Mouse (Mus musculus) forebrain, embryonic 13.5 days (tissue): Measurements from ENCODE around the gene Wdr19. TPM values are rescaled to one million over a fixed set of nuclear protein-coding genes. Genes with fewer than 3 reads are reported as not detected.
"Not testable (repeated sequence)": the region's sequence is repeated elsewhere in the genome, so short reads cannot be mapped to it uniquely, and the experiment has no call there.

Experiments used
- ATAC-seq: fragments of 200-750 bp; cut with Nextera tagmentation; 2 replicates; pipeline ENCODE4 v1.8.0; 2017
- H3K27ac ChIP-seq: fragments of 300-500 bp; sonication (generic); 2 replicates; pipeline ENCODE4 v1.5.1; 2015; ENCODE audit warnings: inconsistent platforms, mild to moderate bottlenecking, moderate library complexity
- H3K27me3 ChIP-seq: fragments of 300-500 bp; sonication (generic); 2 replicates; pipeline ENCODE4 v1.6.1; 2015; ENCODE audit warnings: mild to moderate bottlenecking, inconsistent platforms
- H3K36me3 ChIP-seq: fragments of 300-500 bp; sonication (generic); 2 replicates; pipeline ENCODE4 v1.6.1; 2015; ENCODE audit warnings: mild to moderate bottlenecking, inconsistent platforms; ENCODE audit not compliant: poor library complexity, severe bottlenecking
- H3K4me1 ChIP-seq: fragments of 300-500 bp; sonication (generic); 2 replicates; pipeline ENCODE4 v1.6.1; 2015; ENCODE audit warnings: inconsistent platforms
- H3K4me2 ChIP-seq: fragments of 300-500 bp; sonication (generic); 2 replicates; pipeline ENCODE4 v1.6.1; 2015; ENCODE audit warnings: inconsistent platforms, mild to moderate bottlenecking, moderate library complexity
- H3K4me3 ChIP-seq: fragments of 300-500 bp; sonication (generic); 2 replicates; pipeline ENCODE4 v1.5.1; 2015; ENCODE audit warnings: mild to moderate bottlenecking, inconsistent platforms
- H3K9ac ChIP-seq: fragments of 300-500 bp; sonication (generic); 2 replicates; pipeline ENCODE4 v1.6.1; 2015; ENCODE audit warnings: mild to moderate bottlenecking, inconsistent platforms
- H3K9me3 ChIP-seq: fragments of 300-500 bp; sonication (generic); replicated peaks from 2 replicates; pipeline ENCODE4 v1.6.1; 2016; ENCODE audit warnings: inconsistent platforms
- WGBS: fragments of 180-500 bp; shearing (Covaris S2); methylation state at CpG from one replicate; pipeline ENCODE4 v1.1.7; 2015; 5-methylcytosine and 5-hydroxymethylcytosine counted together
- polyA plus RNA-seq: library from polyadenylated mRNA; unstranded; fragments of >200 nt; fragmentation: Nextera tagmentation; extraction: Ambion mirVana; gene quantifications from 2 replicates; pipeline ENCODE4 v1.2.1, GENCODE M21; 2015

The Wdr19 gene
- polyA plus RNA-seq, 1 experiment from 2014 or later = 10.4 TPM

DNA sequence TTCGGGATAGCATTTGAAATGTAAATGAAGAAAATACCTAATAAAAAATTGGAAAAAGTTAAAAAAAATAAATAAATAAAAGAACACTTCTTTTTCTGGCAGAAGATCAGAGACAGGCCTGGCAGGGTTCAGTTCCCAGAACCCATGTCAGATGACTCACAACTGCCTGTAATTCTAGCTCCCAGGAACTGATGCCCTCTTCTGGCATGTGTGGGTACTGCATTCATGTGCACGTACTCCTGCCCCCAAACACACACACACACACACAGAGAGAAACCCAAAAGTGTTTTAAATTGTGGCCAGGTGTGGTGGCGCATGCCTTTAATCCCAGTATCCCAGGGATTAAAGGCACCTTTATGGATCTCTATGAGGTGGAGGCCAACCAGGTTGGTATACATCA is 84.7 kb downstream of the Wdr19 start:
- no peak overlapping the region for H3K9ac ChIP-seq
- no peaks in the 10 kb centered on the region for H3K27me3 ChIP-seq
- no peaks in the 10 kb centered on the region for H3K9me3 ChIP-seq
- no peak overlapping the region for H3K27ac ChIP-seq
- H3K4me3 ChIP-seq = no peak overlapping the region
- no peak for ATAC-seq
- H3K4me1 ChIP-seq = no peaks in the 10 kb centered on the region
- H3K4me2 ChIP-seq = no peak overlapping the region
- H3K36me3 ChIP-seq = peaks cover 56% of the 10 kb centered on the region
- WGBS = 97% methylated on average over 3 of the region's 3 CpGs

DNA sequence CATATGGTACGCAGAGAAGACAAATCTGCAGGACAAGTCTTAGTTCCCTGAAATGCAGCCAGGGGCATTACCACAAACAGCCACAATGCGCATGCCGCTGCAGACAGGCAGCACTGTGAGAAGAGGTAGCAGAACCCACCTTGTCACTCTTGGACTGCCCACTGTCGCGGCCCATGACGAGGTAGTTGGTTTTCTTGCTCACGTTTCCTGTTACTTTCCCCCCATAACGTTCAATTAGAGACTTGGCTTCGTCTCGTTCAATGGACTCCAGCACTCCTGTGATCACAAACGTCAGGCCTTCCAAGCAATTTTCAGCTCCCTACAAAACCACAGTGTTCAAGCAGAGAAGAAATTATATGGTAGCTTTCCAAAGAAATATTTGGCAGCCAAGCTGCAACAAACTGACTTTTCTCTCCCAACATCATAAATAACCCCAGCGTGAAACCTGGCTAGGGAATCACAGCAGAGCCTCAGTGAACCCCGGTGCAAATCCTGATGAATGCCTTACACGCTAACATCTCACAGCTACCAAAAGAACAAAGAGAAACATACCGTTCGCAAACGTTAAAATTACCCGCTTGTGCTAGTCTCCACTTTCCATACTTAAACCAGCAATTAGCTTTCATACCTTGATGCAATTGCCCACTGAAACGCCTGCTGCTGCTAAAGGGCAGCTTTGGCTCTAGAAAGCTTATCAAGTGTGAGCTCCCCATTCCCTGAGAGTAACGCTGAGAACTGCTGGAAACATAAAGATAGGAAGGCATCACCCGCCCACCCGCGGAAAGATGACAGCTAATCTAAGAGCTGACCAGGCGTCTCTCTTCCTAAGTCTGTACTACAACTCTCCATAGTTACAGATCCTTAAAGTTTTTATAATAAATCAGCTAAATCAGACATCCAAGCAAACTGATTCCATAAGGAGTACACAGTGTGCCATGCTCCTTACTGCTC is 88.5 kb downstream of the Wdr19 start:
- no peak overlapping the region for H3K9ac ChIP-seq
- H3K4me1 ChIP-seq = no peaks in the 10 kb centered on the region
- ATAC-seq = no peak
- H3K27ac ChIP-seq = no peak overlapping the region
- H3K27me3 ChIP-seq = no peaks in the 10 kb centered on the region
- no peaks in the 10 kb centered on the region for H3K9me3 ChIP-seq
- no peak overlapping the region for H3K4me3 ChIP-seq
- H3K36me3 ChIP-seq = peaks cover 80% of the 10 kb centered on the region
- 90% methylated on average over 24 of the region's 24 CpGs for WGBS
- H3K4me2 ChIP-seq = no peak overlapping the region

GRCm38 (mm10) chr5:65289009-65289408 is 89.5 kb downstream of the Wdr19 start:
- peaks cover 85% of the 10 kb centered on the region for H3K36me3 ChIP-seq

DNA sequence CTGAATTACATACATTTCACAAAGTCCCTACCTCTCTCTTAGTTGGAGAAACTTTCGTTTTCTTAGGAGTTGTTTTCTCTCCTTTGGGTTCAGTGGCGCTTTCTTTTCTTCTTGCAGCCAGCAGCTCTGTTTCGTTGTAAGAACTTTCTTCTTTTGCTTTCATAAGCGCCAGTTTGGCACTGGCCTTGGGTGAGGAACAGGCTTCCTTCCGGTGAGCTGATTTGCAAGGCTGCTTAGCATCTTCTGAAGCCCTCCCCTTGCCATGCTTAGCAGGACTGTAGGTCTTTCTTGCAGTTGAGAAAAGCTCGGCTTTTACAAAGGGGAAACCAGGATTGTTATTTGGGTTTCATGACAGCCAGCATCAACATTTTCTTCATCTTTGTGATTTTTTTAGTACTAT is 94.1 kb downstream of the Wdr19 start:
- Histone ChIP-seq H3K9ac (no peak overlapping the region), H3K27ac (no peak overlapping the region), H3K27me3 (no peaks in the 10 kb centered on the region), H3K4me1 (no peaks in the 10 kb centered on the region), H3K4me3 (no peak overlapping the region), H3K4me2 (no peak overlapping the region), H3K9me3 (no peaks in the 10 kb centered on the region), H3K36me3 (peaks cover 66% of the 10 kb centered on the region)
- ATAC-seq = no peak
- 91% methylated on average over 6 of the region's 6 CpGs for WGBS

More at GRCm38 (mm10) chr5:65289009-65289408, 89.5 kb downstream of the Wdr19 start:
- H3K27ac ChIP-seq, H3K4me1 ChIP-seq, H3K9me3 ChIP-seq, H3K4me2 ChIP-seq, ATAC-seq, H3K9ac ChIP-seq, H3K27me3 ChIP-seq, H3K4me3 ChIP-seq: not testable (repeated sequence)
- 91% methylated on average over 8 of the region's 8 CpGs for whole genome bisulfite sequencing

DNA sequence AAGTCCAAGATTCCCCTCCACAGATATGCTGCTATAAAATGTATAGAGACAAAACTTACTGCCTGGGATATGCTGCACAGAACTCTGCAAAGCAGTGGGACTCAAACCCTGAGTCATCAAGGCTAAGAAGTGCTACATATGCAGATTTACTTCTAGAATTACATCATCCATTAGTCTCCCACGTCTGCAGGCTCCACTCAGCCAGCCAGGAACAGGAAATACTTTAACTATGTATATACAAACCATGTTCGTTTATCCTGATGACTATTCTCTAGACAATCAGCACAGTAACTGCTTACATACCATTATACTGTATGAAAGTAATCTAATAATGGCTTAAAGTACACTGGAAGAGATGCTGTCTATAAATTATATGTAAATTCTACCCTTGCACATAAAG is 94.8 kb downstream of the Wdr19 start:
- Histone ChIP-seq H3K4me2 (no peak overlapping the region), H3K4me3 (no peak overlapping the region), H3K27me3 (no peaks in the 10 kb centered on the region), H3K27ac (no peak overlapping the region), H3K4me1 (no peaks in the 10 kb centered on the region), H3K9ac (no peak overlapping the region), H3K36me3 (peaks cover 68% of the 10 kb centered on the region), H3K9me3 (no peaks in the 10 kb centered on the region)
- ATAC-seq = no peak
- 65% methylated on average over 2 of the region's 2 CpGs for WGBS

DNA sequence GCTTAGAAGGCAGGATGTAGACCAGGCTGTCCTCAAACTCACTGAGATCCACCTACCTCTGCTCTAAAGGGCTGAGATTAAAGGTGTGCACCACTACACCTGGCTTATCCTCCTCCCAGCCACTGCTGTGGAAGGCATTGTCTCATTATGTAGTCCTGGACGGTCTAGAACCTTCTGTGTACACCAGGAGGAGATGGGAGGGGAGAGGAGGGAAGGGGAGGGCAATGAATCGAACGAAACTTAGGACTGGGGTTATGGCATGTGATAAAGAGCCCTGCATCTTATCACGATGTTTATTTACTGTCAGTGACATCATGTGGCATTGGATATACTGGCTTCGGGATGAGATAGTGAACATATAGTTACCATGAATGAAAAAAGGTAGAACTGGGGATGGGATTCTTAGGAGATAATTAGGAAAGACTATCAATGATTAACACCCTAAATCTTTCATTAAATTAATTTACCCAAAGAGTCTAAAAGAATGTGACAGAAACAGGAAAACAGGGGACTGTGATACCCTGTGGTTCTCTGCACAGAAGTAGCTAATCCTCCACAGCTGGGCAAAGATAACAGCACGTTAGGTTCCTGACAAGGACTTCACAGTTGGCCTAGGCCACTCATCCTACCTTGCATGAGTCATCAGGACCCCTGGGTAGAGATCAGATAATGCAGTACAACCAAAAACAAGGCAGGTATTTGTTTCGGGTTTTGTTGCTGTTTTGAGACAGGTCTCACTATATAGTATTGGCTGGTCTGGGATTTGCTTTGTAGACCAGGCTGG is 98.9 kb downstream of the Wdr19 start:
- Histone ChIP-seq H3K9me3 (no peaks in the 10 kb centered on the region), H3K27ac (no peak overlapping the region), H3K27me3 (no peaks in the 10 kb centered on the region), H3K4me1 (no peaks in the 10 kb centered on the region), H3K36me3 (peaks cover 57% of the 10 kb centered on the region), H3K9ac (no peak overlapping the region), H3K4me3 (no peak overlapping the region), H3K4me2 (no peak overlapping the region)
- no peak for ATAC-seq
- WGBS = 88% methylated on average over 7 of the region's 7 CpGs

DNA sequence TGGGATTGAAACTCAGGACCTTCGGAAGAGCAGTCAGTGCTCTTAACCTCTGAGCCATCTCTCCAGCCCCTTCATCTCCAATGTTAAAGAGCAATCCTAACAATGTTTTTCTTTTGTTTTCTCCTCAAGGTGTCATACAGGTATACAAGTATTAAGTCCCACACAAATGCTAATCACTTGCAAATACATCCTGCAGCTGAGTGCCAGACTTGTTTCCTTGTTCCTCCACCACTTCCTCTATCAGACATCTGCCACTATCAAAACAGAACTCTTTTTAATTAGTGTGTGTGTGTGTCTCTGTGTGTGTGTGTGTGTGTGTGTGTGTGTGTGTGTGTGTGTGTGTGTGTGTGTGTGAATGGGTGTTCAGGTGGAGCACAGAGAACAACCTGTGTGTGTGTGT is 100.1 kb downstream of the Wdr19 start:
- H3K27ac ChIP-seq, H3K9ac ChIP-seq, H3K27me3 ChIP-seq, H3K4me1 ChIP-seq, H3K4me3 ChIP-seq, H3K9me3 ChIP-seq, H3K4me2 ChIP-seq, ATAC-seq: not testable (repeated sequence)
- 94% methylated on average over 1 of the region's 1 CpGs for WGBS
- H3K36me3 ChIP-seq = peaks cover 51% of the 10 kb centered on the region

- Histone ChIP-seq H3K27ac (no peak overlapping the region), H3K9me3 (no peaks in the 10 kb centered on the region), H3K4me1 (no peaks in the 10 kb centered on the region), H3K36me3 (peaks cover 49% of the 10 kb centered on the region), H3K27me3 (no peaks in the 10 kb centered on the region), H3K4me3 (no peak overlapping the region), H3K9ac (no peak overlapping the region), H3K4me2 (no peak overlapping the region)
- WGBS = 96% methylated on average over 9 of the region's 9 CpGs
- ATAC-seq = no peak
These were observed 100.6 kb downstream of the Wdr19 start for GRCm38 (mm10) chr5:65300121-65300520.

DNA sequence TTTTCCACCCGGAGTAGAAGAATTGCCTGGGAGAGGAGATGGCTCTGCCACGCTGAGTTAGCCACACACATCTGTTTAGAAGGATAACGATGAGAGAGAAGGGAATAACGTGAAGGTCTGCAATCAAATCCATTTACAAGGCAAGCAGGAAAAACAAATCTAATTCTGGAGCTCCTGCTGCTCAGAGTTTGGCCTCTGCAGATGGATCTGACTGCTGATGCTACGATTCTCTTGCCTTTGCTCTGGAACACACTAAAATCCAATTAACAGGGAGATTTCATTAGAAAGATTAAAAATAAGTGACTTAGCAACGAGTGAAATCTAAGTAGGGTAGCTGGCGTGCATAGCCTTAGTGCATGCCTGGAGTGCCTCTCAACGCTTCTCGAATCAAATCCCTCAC is 106.0 kb downstream of the Wdr19 start:
- Histone ChIP-seq H3K4me3 (no peak overlapping the region), H3K9ac (0 out of 2 replicates have a peak overlapping the region, but pooled peaks have one; percentile 21), H3K36me3 (peaks cover 51% of the 10 kb centered on the region), H3K9me3 (no peaks in the 10 kb centered on the region), H3K4me1 (no peaks in the 10 kb centered on the region), H3K27ac (no peak overlapping the region), H3K4me2 (no peak overlapping the region), H3K27me3 (no peaks in the 10 kb centered on the region)
- no peak for ATAC-seq
- 82% methylated on average over 9 of the region's 9 CpGs for WGBS

DNA sequence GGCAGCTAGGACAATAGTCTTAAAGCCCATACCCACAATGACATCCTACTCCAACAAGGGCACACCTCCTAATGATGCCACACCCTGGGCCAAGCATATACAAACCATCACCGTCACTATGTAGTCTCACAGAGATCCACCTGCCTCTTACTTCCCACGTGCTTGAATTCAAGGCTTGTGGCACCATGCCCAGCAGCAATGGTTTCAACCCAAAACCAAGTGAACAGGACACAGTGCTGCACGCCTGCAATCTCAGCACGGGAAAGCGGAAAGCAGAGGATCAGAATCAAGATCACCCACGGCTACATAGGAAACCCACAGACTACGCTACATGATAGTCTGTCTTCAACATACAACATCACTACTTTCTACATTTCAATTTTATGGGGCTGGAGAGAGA is 108.7 kb downstream of the Wdr19 start:
- Histone ChIP-seq H3K9me3 (no peaks in the 10 kb centered on the region), H3K36me3 (peaks cover 59% of the 10 kb centered on the region), H3K27ac (no peak overlapping the region), H3K4me2 (no peak overlapping the region), H3K9ac (no peak overlapping the region), H3K4me3 (no peak overlapping the region), H3K4me1 (no peaks in the 10 kb centered on the region), H3K27me3 (no peaks in the 10 kb centered on the region)
- 96% methylated on average over 7 of the region's 7 CpGs for WGBS
- no peak for ATAC-seq

DNA sequence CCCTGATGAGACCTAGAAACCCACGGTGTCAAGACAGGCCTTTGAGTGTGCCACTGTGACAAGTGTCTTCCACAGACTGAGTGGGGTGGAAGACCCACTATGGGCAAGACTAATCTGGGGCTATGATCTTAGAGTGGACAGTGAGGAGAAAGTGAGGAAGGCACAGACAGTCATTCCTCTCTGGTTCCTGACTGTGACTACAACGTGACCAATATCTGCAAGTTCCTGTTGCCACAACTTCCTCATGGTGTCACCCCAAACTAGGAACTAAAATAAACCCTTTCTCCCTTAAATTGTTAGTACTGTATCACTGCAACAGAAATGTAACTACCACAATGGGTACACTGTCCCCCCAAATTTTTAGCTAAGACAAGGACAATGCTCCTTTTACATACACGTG is 109.4 kb downstream of the Wdr19 start:
- Histone ChIP-seq H3K27me3 (no peaks in the 10 kb centered on the region), H3K4me2 (no peak overlapping the region), H3K4me3 (no peak overlapping the region), H3K27ac (no peak overlapping the region), H3K4me1 (no peaks in the 10 kb centered on the region), H3K36me3 (peaks cover 63% of the 10 kb centered on the region), H3K9ac (no peak overlapping the region), H3K9me3 (no peaks in the 10 kb centered on the region)
- ATAC-seq = no peak
- WGBS = 95% methylated on average over 3 of the region's 3 CpGs
